Mouse (Mus musculus) large intestine, adult 2 months (tissue): Measurements from ENCODE around the gene Kctd21. TPM values are rescaled to one million over a fixed set of nuclear protein-coding genes. Genes with fewer than 3 reads are reported as not detected.

Source experiments
- DNase-seq: peaks from one replicate; pipeline ENCODE4 v3.0.0-alpha.2; 2012; ENCODE audit warnings: low read depth, low spot score
- WGBS: fragments of 180-500 bp; shearing (Covaris S2); methylation state at CpG from one replicate; pipeline ENCODE4 v1.1.7; 2018; 5-methylcytosine and 5-hydroxymethylcytosine counted together
- polyA plus RNA-seq: library from polyadenylated mRNA; depleted of rRNA; stranded (reverse); fragments of >200 nt; gene quantifications from 2 replicates; pipeline ENCODE4 v1.2.3, GENCODE M21; 2012; rRNA removed

The Kctd21 gene
- polyA plus RNA-seq: 3.7 and 7.0 TPM in 2 replicates

- peak; percentile 59 for DNase-seq
- 1% methylated on average over 68 of the region's 68 CpGs for WGBS
These were observed at the start of gene Kctd21, which contains the start of gene Usp35 for GRCm38 (mm10) chr7:97331726-97332666. TSS of gene Kctd21 (plus strand) at chr7:97332327. TSS of gene Usp35 (minus strand) at chr7:97332020.

GRCm38 (mm10) chr7:97296986-97297385, 35.1 kb upstream of the Kctd21 start:
- DNase-seq: no peak
- WGBS: 60% methylated on average over 2 of the region's 2 CpGs

GRCm38 (mm10) chr7:97297466-97297865, 34.7 kb upstream of the Kctd21 start:
- WGBS: 1% methylated on average over 2 of the region's 2 CpGs
- DNase-seq: peak; percentile 25

- DNase-seq: no peak
- 89% methylated on average over 2 of the region's 2 CpGs for WGBS
These were observed 33.8 kb upstream of the Kctd21 start for GRCm38 (mm10) chr7:97298279-97298678.

- 93% methylated on average over 6 of the region's 6 CpGs for WGBS
- DNase-seq: no peak
These were observed 33.2 kb upstream of the Kctd21 start for GRCm38 (mm10) chr7:97298943-97299342.

GRCm38 (mm10) chr7:97300914-97301313, 31.2 kb upstream of the Kctd21 start:
- no peak for DNase-seq
- 89% methylated on average over 2 of the region's 2 CpGs for WGBS

- WGBS: 91% methylated on average over 8 of the region's 8 CpGs
- DNase-seq: no peak
These were observed 30.8 kb upstream of the Kctd21 start for GRCm38 (mm10) chr7:97301321-97301720.

- DNase-seq: no peak
- WGBS: 78% methylated on average over 4 of the region's 4 CpGs
These were observed 29.9 kb upstream of the Kctd21 start for GRCm38 (mm10) chr7:97302261-97302660.

- DNase-seq: no peak
- WGBS: 87% methylated on average over 4 of the region's 4 CpGs
These were observed 29.3 kb upstream of the Kctd21 start for GRCm38 (mm10) chr7:97302876-97303275.

- WGBS: 75% methylated on average over 2 of the region's 2 CpGs
- DNase-seq: no peak
These were observed 28.5 kb upstream of the Kctd21 start for GRCm38 (mm10) chr7:97303614-97304013.

GRCm38 (mm10) chr7:97304471-97304870, 27.7 kb upstream of the Kctd21 start:
- no peak for DNase-seq

- no peak for DNase-seq
- WGBS: 84% methylated on average over 4 of the region's 4 CpGs
These were observed 26.9 kb upstream of the Kctd21 start for GRCm38 (mm10) chr7:97305206-97305605.

- no peak for DNase-seq
- 97% methylated on average over 2 of the region's 2 CpGs for WGBS
These were observed 25.3 kb upstream of the Kctd21 start for GRCm38 (mm10) chr7:97306813-97307212.

- DNase-seq: no peak
- 91% methylated on average over 1 of the region's 1 CpGs for WGBS
These were observed 24.6 kb upstream of the Kctd21 start for GRCm38 (mm10) chr7:97307546-97307945.

GRCm38 (mm10) chr7:97309461-97310340, 22.4 kb upstream of the Kctd21 start:
- WGBS: 88% methylated on average over 4 of the region's 4 CpGs
- DNase-seq: no peak

- 89% methylated on average over 3 of the region's 3 CpGs for WGBS
- no peak for DNase-seq
These were observed 21.8 kb upstream of the Kctd21 start for GRCm38 (mm10) chr7:97310341-97310635.

GRCm38 (mm10) chr7:97311620-97312019, 20.5 kb upstream of the Kctd21 start:
- WGBS: 93% methylated on average over 14 of the region's 14 CpGs
- DNase-seq: no peak

- DNase-seq: no peak
- 87% methylated on average over 17 of the region's 17 CpGs for WGBS
These were observed 19.9 kb upstream of the Kctd21 start for GRCm38 (mm10) chr7:97312196-97312595.

GRCm38 (mm10) chr7:97312856-97313255, 19.3 kb upstream of the Kctd21 start:
- 90% methylated on average over 6 of the region's 6 CpGs for WGBS
- no peak for DNase-seq

GRCm38 (mm10) chr7:97313364-97313995, 18.6 kb upstream of the Kctd21 start:
- WGBS: 75% methylated on average over 7 of the region's 7 CpGs
- no peak for DNase-seq
